Mouse (Mus musculus): ENCODE data around the gene Krt83.

GRCm38 (mm10) chr15:101436611-101437010 lies 54.7 kb downstream of the Krt83 start:
- TF ChIP-seq POLR2A (IDR thresholded peaks at IDR 0.05; ENCODE audit: borderline replicate concordance, insufficient read depth, low read length) (no peak), CTCF (IDR thresholded peaks at IDR 0.05; ENCODE audit: borderline replicate concordance, insufficient read depth, low read depth, low read length) (no peak)

All from cerebellum, adult 2 months (tissue).